Mouse (Mus musculus) small intestine, adult 2 months (tissue): ENCODE data around the gene Ttc28.

Experiments used
- CTCF ChIP-seq: fragments of 200-500 bp; IDR thresholded peaks from 2 replicates; pipeline ENCODE4 v1.5.1; 2012; ENCODE audit warnings: low read depth, mild to moderate bottlenecking, control low read depth, inconsistent platforms, low read length, moderate library complexity, mixed read lengths; ENCODE audit not compliant: insufficient replicate concordance, insufficient read length; ENCODE audit errors: extremely low read depth
- POLR2A ChIP-seq: fragments of 200-500 bp; IDR thresholded peaks from 2 replicates; pipeline ENCODE4 v1.6.1; 2012; ENCODE audit warnings: low read depth, mild to moderate bottlenecking, control low read depth, inconsistent platforms, low read length, moderate library complexity

DNA sequence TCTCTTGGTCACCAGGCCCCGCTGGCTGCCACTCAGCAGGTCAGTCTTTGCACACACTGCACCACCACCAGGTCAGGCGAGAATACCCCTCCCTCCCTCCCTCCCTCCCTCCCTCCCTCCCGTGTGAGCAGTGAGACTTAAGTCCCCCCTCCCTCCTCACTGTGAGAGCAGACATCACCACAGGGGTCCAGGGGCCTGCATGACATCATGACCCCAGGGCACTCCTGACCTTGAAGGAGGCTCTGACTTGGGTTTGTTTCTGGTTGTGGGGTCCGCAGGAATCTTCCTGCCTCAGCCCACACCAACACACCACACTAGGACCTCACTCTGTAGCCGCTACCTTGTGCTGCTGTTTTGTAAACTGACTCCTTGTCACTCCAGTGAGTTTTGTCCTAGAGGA is 408.0 kb downstream of the Ttc28 start:
- TF ChIP-seq POLR2A (no peak), CTCF (no peak)
